Mouse (Mus musculus) kidney, postnatal 0 days (tissue): Measurements from ENCODE around the gene Psmb11. TPM values are rescaled to one million over a fixed set of nuclear protein-coding genes. Genes with fewer than 3 reads are reported as not detected.

Source experiments
- ATAC-seq: fragments of 200-750 bp; cut with Nextera tagmentation; replicated peaks from 2 replicates; pipeline ENCODE4 v1.8.0; 2017; ENCODE audit warnings: low read depth, moderate number of reproducible peaks, moderate TSS enrichment, moderate library complexity; ENCODE audit not compliant: low FRiP score
- DNase-seq: peaks from one replicate; pipeline ENCODE4 v3.0.0-alpha.2; 2016; ENCODE audit warnings: low spot score
- H3K27ac ChIP-seq: fragments of 300-500 bp; sonication (generic); 2 replicates; pipeline ENCODE4 v1.5.1; 2014; ENCODE audit warnings: mild to moderate bottlenecking
- H3K27me3 ChIP-seq: fragments of 300-500 bp; sonication (generic); 2 replicates; pipeline ENCODE4 v1.6.1; 2014; ENCODE audit warnings: low read length, mixed read lengths; ENCODE audit not compliant: insufficient read depth
- H3K36me3 ChIP-seq: fragments of 300-500 bp; sonication (generic); 2 replicates; pipeline ENCODE4 v1.6.1; 2014; ENCODE audit warnings: low read length, mixed read lengths; ENCODE audit not compliant: insufficient read depth
- H3K4me1 ChIP-seq: fragments of 300-500 bp; sonication (generic); replicated peaks from 2 replicates; pipeline ENCODE4 v1.6.1; 2014; ENCODE audit warnings: antibody characterized with exemption, low read length, mixed read lengths; ENCODE audit not compliant: insufficient read depth
- H3K4me2 ChIP-seq: fragments of 300-500 bp; sonication (generic); 2 replicates; pipeline ENCODE4 v1.6.1; 2014; ENCODE audit warnings: mild to moderate bottlenecking, low read length, moderate library complexity, mixed read lengths
- H3K4me3 ChIP-seq: fragments of 300-500 bp; sonication (generic); replicated peaks from 2 replicates; pipeline ENCODE4 v1.5.1; 2014; ENCODE audit warnings: low read depth, low read length
- H3K9ac ChIP-seq: fragments of 300-500 bp; sonication (generic); 2 replicates; pipeline ENCODE4 v1.6.1; 2014; ENCODE audit warnings: low read depth, low read length
- H3K9me3 ChIP-seq: fragments of 300-500 bp; sonication (generic); replicated peaks from 2 replicates; pipeline ENCODE4 v1.6.1; 2016; ENCODE audit warnings: low read length, inconsistent platforms, mixed read lengths
- CTCF ChIP-seq: IDR thresholded peaks from 2 replicates; pipeline ENCODE4 v1.5.1; 2016; ENCODE audit warnings: antibody characterized with exemption, low read depth, mild to moderate bottlenecking, moderate library complexity
- WGBS: fragments of 180-500 bp; shearing (Covaris S2); extraction: QIAGEN DNeasy Blood & Tissue Kit; methylation state at CpG from one replicate; pipeline ENCODE4 v1.1.7; 2014; 5-methylcytosine and 5-hydroxymethylcytosine counted together
- polyA plus RNA-seq: library from polyadenylated mRNA; unstranded; fragments of >200 nt; fragmentation: Nextera tagmentation; extraction: Ambion mirVana; gene quantifications from 2 replicates; pipeline ENCODE4 v1.2.1, GENCODE M21; 2015

Psmb11 gene
- polyA plus RNA-seq, 1 experiment from 2014 or later: not detected

- Histone ChIP-seq H3K9ac (no peak overlapping the region), H3K27me3 (no peaks in the 10 kb centered on the region), H3K36me3 (0 out of 2 replicates have a peak, but pooled peaks cover 4% of the 10 kb centered on the region), H3K27ac (no peak overlapping the region), H3K4me3 (no peak overlapping the region), H3K4me1 (0 out of 2 replicates have a peak, but pooled peaks cover 5% of the 10 kb centered on the region), H3K9me3 (no peaks in the 10 kb centered on the region), H3K4me2 (no peak overlapping the region)
- ATAC-seq (no peak), DNase-seq (no peak)
- no peak for TF ChIP-seq CTCF
- 45% methylated on average over 2 of the region's 2 CpGs for WGBS
Measured at GRCm38 (mm10) chr14:54601601-54602000, 19.6 kb upstream of the Psmb11 start.

GRCm38 (mm10) chr14:54602613-54603012 lies 18.6 kb upstream of the Psmb11 start:
- Histone ChIP-seq H3K9me3 (no peaks in the 10 kb centered on the region), H3K9ac (peak overlapping the region; percentile 80; the same call in 1 of the 2 replicates), H3K27ac (peak overlapping the region; percentile 94), H3K4me2 (peak overlapping the region; percentile 47), H3K4me3 (peak overlapping the region; percentile 52), H3K36me3 (0 out of 2 replicates have a peak, but pooled peaks cover 4% of the 10 kb centered on the region), H3K27me3 (no peaks in the 10 kb centered on the region), H3K4me1 (0 out of 2 replicates have a peak, but pooled peaks cover 5% of the 10 kb centered on the region)
- 37% methylated on average over 4 of the region's 4 CpGs for WGBS
- peak; percentile 36 for DNase-seq
- no peak; the same call in 1 of the 2 replicates for ATAC-seq
- TF ChIP-seq CTCF: no peak

- WGBS: under 1% methylated on average over 46 of the region's 46 CpGs
Measured at GRCm38 (mm10) chr14:54603038-54603654, 18.1 kb upstream of the Psmb11 start.

GRCm38 (mm10) chr14:54603686-54604085 lies 17.5 kb upstream of the Psmb11 start:
- peak overlapping the region; percentile 94 for H3K27ac ChIP-seq
- no peak for DNase-seq
- H3K27me3 ChIP-seq: no peaks in the 10 kb centered on the region
- H3K4me3 ChIP-seq: peak overlapping the region; percentile 52; the same call in 1 of the 2 replicates
- 88% methylated on average over 8 of the region's 8 CpGs for whole genome bisulfite sequencing
- 0 out of 2 replicates have a peak, but pooled peaks cover 4% of the 10 kb centered on the region for H3K36me3 ChIP-seq
- H3K4me1 ChIP-seq: 0 out of 2 replicates have a peak, but pooled peaks cover 5% of the 10 kb centered on the region
- no peaks in the 10 kb centered on the region for H3K9me3 ChIP-seq
- H3K4me2 ChIP-seq: peak overlapping the region; percentile 47; the same call in 1 of the 2 replicates
- ATAC-seq: no peak
- TF ChIP-seq CTCF: no peak
- H3K9ac ChIP-seq: no peak overlapping the region

More at GRCm38 (mm10) chr14:54603038-54603654, 18.1 kb upstream of the Psmb11 start:
- Histone ChIP-seq H3K27me3 (no peaks in the 10 kb centered on the region), H3K4me3 (peak overlapping the region; percentile 52), H3K27ac (peak overlapping the region; percentile 94), H3K9me3 (no peaks in the 10 kb centered on the region), H3K36me3 (0 out of 2 replicates have a peak, but pooled peaks cover 4% of the 10 kb centered on the region), H3K4me2 (peak overlapping the region; percentile 47), H3K9ac (peak overlapping the region; percentile 80), H3K4me1 (0 out of 2 replicates have a peak, but pooled peaks cover 5% of the 10 kb centered on the region)
- DNase-seq: peak; percentile 99
- no peak; the same call in 1 of the 2 replicates for TF ChIP-seq CTCF
- ATAC-seq: peak; percentile 99

- peak; percentile 91 for DNase-seq
- under 1% methylated on average over 35 of the region's 39 CpGs for WGBS
- no peaks in the 10 kb centered on the region for H3K27me3 ChIP-seq
- ATAC-seq: peak; percentile 67
- TF ChIP-seq CTCF: no peak
- H3K36me3 ChIP-seq: no peaks in the 10 kb centered on the region
- H3K9me3 ChIP-seq: no peaks in the 10 kb centered on the region
- peak within 1 kb of the TSS; percentile 55 for H3K4me2 ChIP-seq
- peak within 1 kb of the TSS; percentile 50 for H3K9ac ChIP-seq
- H3K4me1 ChIP-seq: 0 out of 2 replicates have a peak, but pooled peaks cover 5% of the 10 kb centered on the region
- peak within 1 kb of the TSS; percentile 71 for H3K27ac ChIP-seq
- H3K4me3 ChIP-seq: peak within 1 kb of the TSS; percentile 34
Measured at GRCm38 (mm10) chr14:54605752-54606321, 15.4 kb upstream of the Psmb11 start, which contains the start of gene 4931414P19Rik. Gene 4931414P19Rik, minus strand, starts transcription at chr14:54605993.

GRCm38 (mm10) chr14:54607226-54607625 lies 14.0 kb upstream of the Psmb11 start:
- ATAC-seq: no peak
- no peaks in the 10 kb centered on the region for H3K36me3 ChIP-seq
- no peak overlapping the region for H3K4me2 ChIP-seq
- H3K27me3 ChIP-seq: no peaks in the 10 kb centered on the region
- H3K4me1 ChIP-seq: 0 out of 2 replicates have a peak, but pooled peaks cover 5% of the 10 kb centered on the region
- TF ChIP-seq CTCF: no peak
- H3K9ac ChIP-seq: no peak overlapping the region
- H3K4me3 ChIP-seq: no peak overlapping the region
- H3K27ac ChIP-seq: no peak overlapping the region
- no peaks in the 10 kb centered on the region for H3K9me3 ChIP-seq
- DNase-seq: no peak
- 51% methylated on average over 8 of the region's 8 CpGs for WGBS
